Mouse (Mus musculus): ENCODE data around the gene Htra2. TPM values are rescaled to one million over a fixed set of nuclear protein-coding genes. Genes with fewer than 3 reads are reported as not detected.

Htra2 gene
- 10 to 100 TPM; 65.2 to 79.9 TPM for polyA plus RNA-seq (2017; shearing (Covaris generic))

DNA sequence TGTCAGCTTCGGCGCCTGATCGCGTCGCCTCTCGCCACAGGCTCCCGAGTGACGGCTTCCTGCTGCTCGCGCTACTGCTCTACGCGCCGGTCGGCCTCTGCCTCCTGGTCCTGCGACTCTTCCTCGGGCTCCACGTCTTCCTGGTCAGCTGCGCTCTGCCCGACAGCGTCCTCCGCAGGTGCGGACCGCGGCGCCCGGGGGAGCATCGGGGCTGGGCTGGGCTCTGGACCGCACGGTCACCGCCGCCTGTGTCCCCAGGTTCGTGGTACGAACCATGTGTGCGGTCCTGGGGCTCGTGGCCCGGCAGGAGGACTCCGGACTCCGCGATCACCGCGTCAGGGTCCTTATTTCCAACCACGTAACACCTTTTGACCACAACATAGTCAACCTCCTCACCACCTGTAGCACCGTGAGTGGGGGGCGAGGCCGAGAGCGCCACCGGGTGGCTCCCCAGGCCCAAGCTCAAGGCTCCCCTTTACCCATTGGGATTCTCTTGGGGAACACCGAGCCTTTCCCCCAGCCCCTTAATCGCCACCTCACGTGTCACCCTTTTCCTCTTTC is at the start of gene Htra2:
Gene Htra2, minus strand, starts transcription at position 403 of the 561 bp plus-strand sequence.

DNA sequence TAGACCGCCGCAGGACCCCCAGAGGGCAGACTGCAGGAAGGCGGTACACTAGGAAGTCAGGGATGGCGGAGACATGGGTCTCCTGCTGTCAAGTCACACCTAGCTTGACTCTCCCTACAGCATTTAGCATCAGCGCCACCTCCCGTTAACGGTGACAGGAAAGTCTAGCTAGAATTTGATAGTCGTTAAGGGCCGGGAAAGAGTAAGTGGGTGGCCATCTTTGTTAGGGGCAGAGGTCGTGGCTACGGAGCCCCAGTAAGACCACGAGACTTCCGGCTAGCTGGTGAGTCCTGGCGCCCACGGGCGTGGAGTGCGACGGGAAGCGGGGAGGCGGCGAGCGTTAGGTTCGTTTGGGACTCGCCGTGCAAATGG is 46.2 kb upstream of the Htra2 start, which contains the start of the genes Ccdc142 and Gm42688:
Gene Ccdc142, plus strand, starts transcription at position 286 of the 372 bp plus-strand sequence.
Gene Gm42688, plus strand, starts transcription at position 302 of the 372 bp plus-strand sequence.

DNA sequence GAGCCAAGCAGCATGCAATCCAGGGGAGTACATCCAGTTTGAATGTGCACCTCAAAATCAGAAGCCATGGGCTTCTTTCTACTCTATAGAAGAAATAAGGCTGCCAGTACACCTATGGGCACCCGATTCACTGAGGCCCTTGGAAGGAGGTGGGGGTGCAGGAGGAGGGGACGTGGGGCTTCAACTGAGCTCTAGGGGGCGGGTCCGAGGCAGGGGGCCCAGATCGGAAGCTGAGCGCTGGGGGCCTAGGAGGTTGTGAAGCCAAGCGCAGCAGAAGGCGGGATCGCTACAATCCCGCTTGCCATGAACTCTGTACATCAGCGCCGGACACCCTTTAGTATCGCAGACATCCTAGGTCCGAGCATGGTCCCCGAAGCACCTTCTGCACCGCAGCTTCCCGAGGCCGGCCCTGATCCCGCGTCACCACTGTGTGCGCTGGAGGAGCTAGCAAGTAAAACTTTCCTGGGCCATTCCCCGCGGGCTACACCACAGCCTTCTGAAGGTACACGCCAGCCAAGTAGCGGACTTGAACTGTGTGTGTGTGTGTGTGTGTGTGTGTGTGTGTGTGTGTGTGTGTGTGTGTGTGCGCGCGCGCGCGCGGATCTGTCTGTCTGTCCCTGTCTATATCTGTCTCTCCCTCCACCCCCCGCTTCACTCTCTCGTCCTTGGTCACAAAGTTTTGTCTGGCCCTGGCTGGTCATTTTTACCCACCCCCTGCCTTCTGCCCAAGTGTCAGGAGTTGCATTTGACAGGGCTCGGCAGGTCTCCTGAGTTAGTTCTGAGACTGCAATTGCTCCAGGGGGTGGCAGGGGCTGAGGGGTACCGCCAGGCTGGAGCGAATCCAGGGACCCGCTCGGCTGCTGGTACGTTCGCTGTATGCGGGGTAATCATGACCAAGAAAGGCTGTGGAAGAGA is 31.3 kb upstream of the Htra2 start, which contains the start of gene Lbx2:
Gene Lbx2, plus strand, starts transcription at position 247 of the 915 bp plus-strand sequence.

DNA sequence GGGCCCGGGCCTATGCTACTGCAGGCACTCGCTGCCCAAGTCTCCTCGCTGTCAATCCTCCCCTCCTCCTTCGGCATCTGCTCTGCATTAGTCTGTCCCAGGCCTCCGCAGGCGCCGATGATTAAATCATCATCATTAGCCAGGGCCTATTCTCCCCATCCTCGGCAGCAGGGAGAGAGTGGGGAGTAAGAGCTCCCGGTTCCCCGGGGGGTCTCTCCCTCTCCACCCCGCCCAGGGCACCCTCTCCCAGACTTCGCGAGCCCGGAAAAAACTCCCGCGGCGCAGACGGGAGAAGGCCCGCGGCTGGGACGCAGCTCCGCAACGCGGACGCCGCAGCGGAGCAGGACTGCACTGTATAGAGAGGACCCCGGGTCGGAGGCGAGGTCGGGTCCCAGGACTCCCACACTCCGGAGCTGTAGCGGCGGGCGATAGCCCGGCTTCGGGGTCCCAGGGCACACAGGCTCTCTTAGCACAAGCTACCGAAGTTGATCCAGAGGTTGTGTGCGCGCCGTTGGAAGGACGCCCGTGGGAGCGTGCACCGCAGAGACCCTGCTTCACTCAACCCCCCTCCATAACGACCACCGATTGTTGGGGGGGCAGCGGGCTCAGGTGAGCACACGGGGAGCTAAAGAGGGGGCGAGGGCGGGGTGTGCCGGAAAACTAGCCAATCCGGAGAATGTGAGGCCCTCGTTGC is 22.7 kb upstream of the Htra2 start, which contains the start of gene Pcgf1:
Gene Pcgf1, plus strand, starts transcription at position 240 of the 694 bp plus-strand sequence.

DNA sequence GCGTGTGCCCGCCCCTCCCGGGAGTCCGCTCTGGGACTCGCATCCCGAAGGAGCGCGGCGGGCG is 15.0 kb upstream of the Htra2 start, which contains the start of gene Tlx2:
Gene Tlx2, minus strand, starts transcription at position 47 of the 64 bp plus-strand sequence.

DNA sequence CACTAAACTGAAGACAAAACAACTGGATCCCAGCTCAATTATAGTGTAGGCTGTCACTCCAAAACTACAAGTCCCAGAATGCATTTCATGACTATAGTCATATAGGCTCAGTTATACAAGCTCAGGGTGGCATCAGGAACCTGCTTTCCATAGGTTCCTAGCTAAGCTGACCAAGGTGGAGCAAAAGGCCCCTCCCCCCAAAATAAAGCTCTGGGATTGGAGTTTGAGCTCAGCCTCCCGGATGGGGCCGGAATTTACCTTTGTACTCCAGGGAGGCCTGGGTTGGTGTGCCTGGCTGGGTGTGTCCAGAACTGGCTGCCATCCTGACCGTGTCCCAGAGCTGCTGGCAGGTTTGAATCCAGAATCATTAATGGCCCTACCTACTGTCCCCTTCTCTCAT is 2.7 kb upstream of the Htra2 start, which contains the start of gene Dqx1:
Gene Dqx1, plus strand, starts transcription at position 55 of the 400 bp plus-strand sequence.

DNA sequence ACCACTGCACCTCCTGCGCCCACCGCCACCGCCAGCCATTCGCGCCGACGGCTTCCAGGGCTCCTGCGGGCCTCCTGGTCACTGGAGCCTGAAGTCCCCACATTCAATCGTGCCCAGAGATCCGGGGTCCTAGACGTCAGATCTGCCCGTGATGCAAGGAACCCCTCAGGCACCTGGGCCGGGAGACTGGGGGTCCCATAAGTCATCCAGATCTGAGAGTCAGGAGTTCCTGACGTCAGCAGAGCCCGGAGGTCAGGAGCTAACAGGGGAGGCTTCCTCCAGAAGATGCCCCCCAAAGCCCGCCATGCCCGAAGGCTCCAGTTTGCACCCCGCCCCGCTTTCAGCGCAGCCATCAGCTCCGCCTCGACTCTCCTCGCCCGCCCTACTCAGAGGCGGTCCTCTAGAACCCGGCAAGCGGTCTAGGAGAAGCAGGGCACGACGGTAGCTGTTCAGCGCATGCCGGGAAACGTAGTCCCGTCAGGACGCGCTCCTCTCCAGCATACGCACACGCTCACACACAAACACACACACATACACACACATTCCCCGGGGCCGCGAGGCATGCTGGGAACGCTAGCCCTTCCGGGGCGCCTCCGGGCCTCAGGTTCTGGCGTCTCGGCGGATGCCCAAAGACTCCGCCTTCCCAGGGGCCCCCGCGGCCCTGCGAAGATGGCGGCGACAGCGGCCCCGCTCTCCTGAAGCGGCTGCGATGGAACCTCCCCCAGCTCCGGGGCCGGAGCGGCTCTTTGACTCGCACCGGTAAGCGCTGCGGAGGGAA is 810 bp downstream of the Htra2 start, which contains the start of gene Aup1:
Gene Aup1, plus strand, starts transcription at position 448 of the 778 bp plus-strand sequence.

DNA sequence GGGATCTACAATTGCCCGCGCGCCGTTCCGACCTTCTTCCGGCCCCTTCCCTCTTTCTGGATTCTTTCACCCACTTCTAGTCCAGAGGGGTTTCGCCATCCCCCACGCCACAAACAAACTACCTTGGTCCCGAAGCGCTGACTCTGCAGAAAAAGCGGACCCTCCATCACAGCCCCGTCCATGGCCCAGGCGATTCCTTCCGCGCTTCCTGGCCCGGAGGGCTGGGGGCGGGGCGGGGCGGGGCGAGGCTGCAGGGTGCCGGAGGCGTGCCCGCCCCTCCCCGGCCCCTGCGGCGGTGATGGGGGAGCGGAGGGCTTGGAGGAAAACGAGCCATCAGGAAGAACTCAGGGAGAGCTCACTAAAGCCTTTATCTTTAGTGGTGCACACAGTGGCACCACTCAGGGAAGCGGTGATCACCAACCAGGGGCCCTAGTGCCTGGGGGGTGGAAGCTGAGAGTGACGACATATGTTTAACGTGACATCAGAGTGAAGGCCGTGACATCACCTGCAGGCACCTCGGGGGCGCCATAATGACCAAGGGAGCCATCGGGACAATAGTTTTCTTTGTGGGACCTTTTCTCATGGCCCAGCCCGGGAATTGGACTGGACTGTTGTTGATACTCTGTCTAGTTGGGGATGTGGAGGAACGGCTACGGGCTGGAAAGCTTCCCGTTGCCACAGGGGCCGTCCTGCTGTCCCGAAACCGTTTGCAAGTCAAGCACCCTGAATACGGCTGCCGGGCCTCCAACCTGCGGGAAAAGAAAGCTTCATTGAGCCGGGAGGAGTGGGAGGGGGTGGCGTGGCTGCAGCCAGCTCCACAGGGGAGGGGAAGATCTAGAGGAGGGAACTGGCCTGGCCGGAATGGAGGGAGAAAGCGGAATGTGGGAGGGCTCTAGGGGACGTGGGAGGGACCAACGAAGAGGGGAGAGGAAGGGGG is 21.6 kb downstream of the Htra2 start, which contains the start of the genes Dok1 and Loxl3:
Gene Dok1, minus strand, starts transcription at position 223 of the 937 bp plus-strand sequence.
Gene Loxl3, plus strand, starts transcription at position 925 of the 937 bp plus-strand sequence.

Other genes starting within 250 kb of the Htra2 start
- 10 to 100 TPM in 1 of 2 experiments, 1 to 10 TPM in 1; 7.1 to 20.7 TPM for gene Sema4f, start 115.5 kb downstream of the Htra2 start, polyA plus RNA-seq (2017; shearing (Covaris generic))
- 1 to 10 TPM in 1 of 2 experiments, under 1 TPM in 1; 0.43 to 1.6 TPM for gene M1ap, start 108.4 kb downstream of the Htra2 start, polyA plus RNA-seq (2017; shearing (Covaris generic))
- gene Dok1, start 21.8 kb downstream of the Htra2 start, polyA plus RNA-seq (2017; shearing (Covaris generic)): 10 to 100 TPM; 36.1 to 52.2 TPM
- 1 to 10 TPM in 1 of 2 experiments, under 1 TPM in 1; 0.45 to 1.5 TPM for gene Loxl3, start 21.1 kb downstream of the Htra2 start, polyA plus RNA-seq (2017; shearing (Covaris generic))
- gene Aup1, start 752 bp downstream of the Htra2 start, polyA plus RNA-seq (2017; shearing (Covaris generic)): 100 to 1,000 TPM; 515 to 545 TPM
- gene Dqx1, start 2.6 kb upstream of the Htra2 start, polyA plus RNA-seq (2017; shearing (Covaris generic)): 1 to 10 TPM; 4.0 to 5.2 TPM
- 1 to 10 TPM in 1 of 2 experiments, not detected in 1; 1.1 TPM for gene Tlx2, start 15.0 kb upstream of the Htra2 start, polyA plus RNA-seq (2017; shearing (Covaris generic))
- 10 to 100 TPM; 43.3 to 49.9 TPM for gene Pcgf1, start 22.6 kb upstream of the Htra2 start, polyA plus RNA-seq (2017; shearing (Covaris generic))
- under 1 TPM in 1 of 2 experiments, not detected in 1; 0.71 TPM for gene Lbx2, start 31.1 kb upstream of the Htra2 start, polyA plus RNA-seq (2017; shearing (Covaris generic))
- 10 to 100 TPM in 1 of 2 experiments, 1 to 10 TPM in 1; 6.6 to 25.0 TPM for gene Ccdc142, start 46.3 kb upstream of the Htra2 start, polyA plus RNA-seq (2017; shearing (Covaris generic))
- gene Gm42688, start 46.3 kb upstream of the Htra2 start, polyA plus RNA-seq (2017; shearing (Covaris generic)): 10 to 100 TPM; 12.7 to 25.2 TPM
- gene Mrpl53, start 53.8 kb upstream of the Htra2 start, polyA plus RNA-seq (2017; shearing (Covaris generic)): 10 to 100 TPM; 52.5 to 67.4 TPM
- 100 to 1,000 TPM; 137 to 144 TPM for gene Mogs, start 60.2 kb upstream of the Htra2 start, polyA plus RNA-seq (2017; shearing (Covaris generic))
- gene Wbp1, start 66.3 kb upstream of the Htra2 start, polyA plus RNA-seq (2017; shearing (Covaris generic)): 10 to 100 TPM; 70.7 to 97.0 TPM
- gene Ino80b, start 70.2 kb upstream of the Htra2 start, polyA plus RNA-seq (2017; shearing (Covaris generic)): 10 to 100 TPM; 44.9 to 52.2 TPM
- 1 to 10 TPM in 1 of 2 experiments, under 1 TPM in 1; 0.61 to 1.1 TPM for gene Rtkn, start 80.2 kb upstream of the Htra2 start, polyA plus RNA-seq (2017; shearing (Covaris generic))
- under 1 TPM in 1 of 2 experiments, not detected in 1; 0.35 TPM for gene Wdr54, start 101.1 kb upstream of the Htra2 start, polyA plus RNA-seq (2017; shearing (Covaris generic))
- not detected for gene 1700003E16Rik, start 101.1 kb upstream of the Htra2 start, polyA plus RNA-seq (2017; shearing (Covaris generic))
- gene Dctn1, start 110.6 kb upstream of the Htra2 start, polyA plus RNA-seq (2017; shearing (Covaris generic)): 100 to 1,000 TPM in 1 of 2 experiments, 10 to 100 TPM in 1; 65.2 to 105 TPM
- under 1 TPM; 0.48 to 0.61 TPM for gene Slc4a5, start 164.6 kb upstream of the Htra2 start, polyA plus RNA-seq (2017; shearing (Covaris generic))

Measured in inflammation-experienced regulatory T-cells (primary cell).